ENCODE assay signal across 28 mouse cellular contexts in genomic region chr15:90291848-90292247, GRCm38 (mm10).
DNase-seq lines count a peak whose midpoint lies in the region; ATAC-seq and TF ChIP-seq lines count a peak whose summit lies in the region.
"Had no signal": no experiment of that assay in that cellular context is flagged by ENCODE, and none has a peak within 500 bp of the region (broad histone marks: within the 10 kb centered on the region; RNA-seq: fewer than 3 reads in every experiment).

No protein-coding gene starts in this region.

- ATAC-seq in forebrain, embryonic 11.5 days (replicated peaks; ENCODE audit: low FRiP score): 0 out of 2 replicates have a peak, but pooled peaks have one; percentile 21
- no peak for ATAC-seq in forebrain, embryonic 13.5 days
- ATAC-seq in hindbrain, postnatal 0 days: peak; percentile 55; the same call in 1 of the 2 replicates
- no peak for ATAC-seq in hindbrain, embryonic 12.5 days (ENCODE audit: low FRiP score)
- ATAC-seq in midbrain, embryonic 13.5 days: peak; percentile 27; the same call in 1 of the 2 replicates
- ATAC-seq: activated CD4-positive, CD25-positive, alpha-beta regulatory T cell, adult 4 months; forebrain, embryonic 16.5 days; liver, embryonic 12.5 days; liver, postnatal 0 days had no signal

- H3K27ac ChIP-seq in forebrain, embryonic 11.5 days (ENCODE audit: low read depth, low read length): no peak overlapping the region
- H3K27ac ChIP-seq in forebrain, embryonic 13.5 days: no peak overlapping the region
- H3K27ac ChIP-seq in hindbrain, postnatal 0 days: no peak overlapping the region
- no peak overlapping the region for H3K27ac ChIP-seq in hindbrain, embryonic 12.5 days
- no peak overlapping the region for H3K27ac ChIP-seq in midbrain, embryonic 13.5 days
- H3K27ac ChIP-seq: hindbrain, embryonic 14.5 days; layer of hippocampus, adult 2 months; liver, embryonic 12.5 days; neural tube, embryonic 15.5 days had no signal

- H3K27me3 ChIP-seq in forebrain, embryonic 11.5 days (ENCODE audit: control insufficient read depth, insufficient read depth, low read length): no peaks in the 10 kb centered on the region
- H3K27me3 ChIP-seq in forebrain, embryonic 13.5 days: no peaks in the 10 kb centered on the region
- no peaks in the 10 kb centered on the region for H3K27me3 ChIP-seq in hindbrain, postnatal 0 days (ENCODE audit: insufficient read depth, low read length)
- no peaks in the 10 kb centered on the region for H3K27me3 ChIP-seq in hindbrain, embryonic 12.5 days
- no peaks in the 10 kb centered on the region for H3K27me3 ChIP-seq in midbrain, embryonic 13.5 days
- H3K27me3 ChIP-seq: CH12.LX; liver, embryonic 12.5 days; megakaryocyte, embryonic 14.5 days; neural tube, embryonic 15.5 days had no signal

- DNase-seq in cerebellum, adult 11-12 months: peak; percentile 15
- no peak for DNase-seq in cerebellum, postnatal 25 days
- no peak for DNase-seq in forebrain, embryonic 11.5 days (ENCODE audit: low spot score)
- peak; percentile 17 for DNase-seq in hindbrain, postnatal 0 days (ENCODE audit: low spot score)
- no peak for DNase-seq in frontal cortex, postnatal 25 days (ENCODE audit: low spot score in 2 of 2)
- DNase-seq: adrenal gland, adult 2 months; adrenal gland, postnatal 36 days; gastrocnemius, postnatal 10 days; heart, postnatal 14 days; kidney, adult 18-20 months; kidney, postnatal 36 days; liver, postnatal 0 days; lung, postnatal 4 days; retina, postnatal 1 day; right cerebral cortex, postnatal 14 days; thymus, postnatal 4 days had no signal

- H3K9ac ChIP-seq in forebrain, embryonic 11.5 days (ENCODE audit: low read length): no peak overlapping the region
- H3K9ac ChIP-seq in forebrain, embryonic 13.5 days: no peak overlapping the region
- H3K9ac ChIP-seq in hindbrain, postnatal 0 days (replicated peaks; ENCODE audit: low read length): no peak overlapping the region
- no peak overlapping the region for H3K9ac ChIP-seq in hindbrain, embryonic 12.5 days
- H3K9ac ChIP-seq in midbrain, embryonic 13.5 days (replicated peaks): no peak overlapping the region
- H3K9ac ChIP-seq: hindbrain, embryonic 14.5 days; liver, embryonic 12.5 days; liver, postnatal 0 days; neural tube, embryonic 15.5 days had no signal

- no peak for TF ChIP-seq CTCF in hindbrain, postnatal 0 days (IDR thresholded peaks at IDR 0.05; ENCODE audit: low read depth)

- no peaks in the 10 kb centered on the region; the same call in 1 of the 2 replicates for H3K4me1 ChIP-seq in forebrain, embryonic 11.5 days (replicated peaks; ENCODE audit: control insufficient read depth, insufficient read depth, low read length)
- H3K4me1 ChIP-seq in forebrain, embryonic 13.5 days: no peaks in the 10 kb centered on the region
- H3K4me1 ChIP-seq in hindbrain, postnatal 0 days (ENCODE audit: insufficient read depth, low read length): no peaks in the 10 kb centered on the region
- no peaks in the 10 kb centered on the region; the same call in 1 of the 2 replicates for H3K4me1 ChIP-seq in hindbrain, embryonic 12.5 days
- peaks cover 14% of the 10 kb centered on the region; the same call in 1 of the 2 replicates for H3K4me1 ChIP-seq in midbrain, embryonic 13.5 days (replicated peaks)
- H3K4me1 ChIP-seq: liver, embryonic 12.5 days; megakaryocyte, embryonic 14.5 days; neural tube, embryonic 15.5 days had no signal

- WGBS in forebrain, embryonic 11.5 days: 41% methylated on average over 1 of the region's 1 CpGs
- WGBS in forebrain, embryonic 13.5 days: 32% methylated on average over 1 of the region's 1 CpGs
- 42% methylated on average over 1 of the region's 1 CpGs for WGBS in hindbrain, postnatal 0 days
- WGBS in hindbrain, embryonic 12.5 days: 29% methylated on average over 1 of the region's 1 CpGs
- 37% methylated on average over 1 of the region's 1 CpGs for WGBS in midbrain, embryonic 13.5 days

- H3K4me2 ChIP-seq in forebrain, embryonic 11.5 days (ENCODE audit: low read depth, low read length, severe bottlenecking): no peak overlapping the region
- no peak overlapping the region for H3K4me2 ChIP-seq in forebrain, embryonic 13.5 days
- no peak overlapping the region for H3K4me2 ChIP-seq in hindbrain, postnatal 0 days (ENCODE audit: low read depth, low read length)
- no peak overlapping the region for H3K4me2 ChIP-seq in hindbrain, embryonic 12.5 days (replicated peaks)
- H3K4me2 ChIP-seq in midbrain, embryonic 13.5 days (replicated peaks): no peak overlapping the region
- H3K4me2 ChIP-seq: hindbrain, embryonic 14.5 days; liver, embryonic 12.5 days; neural tube, embryonic 15.5 days had no signal

- H3K36me3 ChIP-seq in forebrain, embryonic 11.5 days (ENCODE audit: control insufficient read depth, insufficient read depth, low read length): no peaks in the 10 kb centered on the region
- H3K36me3 ChIP-seq in forebrain, embryonic 13.5 days (ENCODE audit: poor library complexity, severe bottlenecking): no peaks in the 10 kb centered on the region
- no peaks in the 10 kb centered on the region for H3K36me3 ChIP-seq in hindbrain, postnatal 0 days (ENCODE audit: insufficient read depth, low read length)
- no peaks in the 10 kb centered on the region for H3K36me3 ChIP-seq in hindbrain, embryonic 12.5 days
- H3K36me3 ChIP-seq in midbrain, embryonic 13.5 days: no peaks in the 10 kb centered on the region
- H3K36me3 ChIP-seq: liver, embryonic 12.5 days; neural tube, embryonic 15.5 days had no signal

- no peaks in the 10 kb centered on the region for H3K9me3 ChIP-seq in forebrain, embryonic 11.5 days (ENCODE audit: control insufficient read depth, low read length)
- H3K9me3 ChIP-seq in forebrain, embryonic 13.5 days (replicated peaks): no peaks in the 10 kb centered on the region
- H3K9me3 ChIP-seq in hindbrain, postnatal 0 days (ENCODE audit: low read length): no peaks in the 10 kb centered on the region
- H3K9me3 ChIP-seq in hindbrain, embryonic 12.5 days (replicated peaks): no peaks in the 10 kb centered on the region
- no peaks in the 10 kb centered on the region for H3K9me3 ChIP-seq in midbrain, embryonic 13.5 days
- H3K9me3 ChIP-seq: liver, embryonic 12.5 days; neural tube, embryonic 15.5 days had no signal

- no peak overlapping the region for H3K4me3 ChIP-seq in forebrain, embryonic 11.5 days (ENCODE audit: low read depth, low read length)
- no peak overlapping the region for H3K4me3 ChIP-seq in forebrain, embryonic 13.5 days
- no peak overlapping the region for H3K4me3 ChIP-seq in hindbrain, postnatal 0 days (ENCODE audit: low read length)
- no peak overlapping the region for H3K4me3 ChIP-seq in hindbrain, embryonic 12.5 days
- no peak overlapping the region for H3K4me3 ChIP-seq in midbrain, embryonic 13.5 days (replicated peaks)
- H3K4me3 ChIP-seq: erythroblast, embryonic 14.5 days; layer of hippocampus, adult 2 months; liver, embryonic 12.5 days; megakaryocyte, embryonic 14.5 days; neural tube, embryonic 15.5 days had no signal

Comparison
In these comparisons a context has a peak if more than half of its experiments do, and no peak if none do; other contexts are left out.
1. DNase-seq: peak in cerebellum, adult 11-12 months (single experiment) and hindbrain, postnatal 0 days (single experiment); none in cerebellum, postnatal 25 days (0 of 2), forebrain, embryonic 11.5 days (single experiment) and frontal cortex, postnatal 25 days (0 of 2).
2. ATAC-seq: peak in forebrain, embryonic 11.5 days (single experiment), hindbrain, postnatal 0 days (single experiment) and midbrain, embryonic 13.5 days (single experiment); none in forebrain, embryonic 13.5 days (single experiment) and hindbrain, embryonic 12.5 days (single experiment).